Mouse (Mus musculus) spleen, adult 18-20 months (tissue): ENCODE data around the gene Prdm11.

Experiments used
- DNase-seq, 2 experiments: peaks; one replicate each; pipeline ENCODE4 v3.0.0; 2022; ENCODE audit warnings: mixed read lengths in 2 of 2

Gene Prdm11

DNA sequence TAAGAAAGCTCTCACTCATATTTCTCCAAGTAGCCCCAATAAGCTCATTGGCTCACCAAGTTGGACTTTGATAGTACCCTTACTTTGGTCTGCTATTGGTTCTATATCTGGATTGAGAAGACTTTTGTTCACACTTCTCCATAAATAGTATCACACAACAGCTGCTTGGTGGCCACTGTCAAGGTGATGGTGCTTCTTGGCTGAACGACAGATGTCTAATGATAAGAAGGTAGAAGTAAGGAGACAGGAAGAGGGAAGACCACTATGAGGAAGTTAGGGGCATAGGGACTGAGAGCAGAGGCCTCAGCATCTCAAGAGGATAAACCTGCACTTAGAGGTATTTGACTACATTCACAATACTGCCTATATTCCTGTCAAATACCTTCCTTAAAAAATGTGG is 81.6 kb downstream of the Prdm11 start:
- DNase-seq = no peak

DNA sequence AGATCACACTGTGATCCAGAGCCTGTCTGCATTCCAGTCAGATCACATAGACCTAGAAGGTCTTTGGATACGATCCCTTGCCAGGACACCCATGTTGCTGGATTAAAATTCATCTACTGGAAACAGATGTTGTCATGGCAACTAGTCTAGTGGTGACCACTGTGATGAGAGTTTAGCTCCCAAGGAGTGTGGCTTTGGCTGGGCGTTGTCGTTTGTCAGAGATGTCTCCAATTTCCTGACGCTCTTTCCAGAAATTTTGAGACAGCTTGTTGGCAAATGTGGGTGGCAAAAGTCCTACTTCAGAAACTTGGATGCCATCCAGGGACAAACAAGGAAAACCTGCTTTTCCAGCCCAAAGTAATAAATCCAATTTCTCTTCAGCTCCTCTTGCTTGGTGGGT is 87.3 kb downstream of the Prdm11 start:
- no peak for DNase-seq

- no peak for DNase-seq
These were observed 89.0 kb downstream of the Prdm11 start for GRCm38 (mm10) chr2:92956943-92957342.

DNA sequence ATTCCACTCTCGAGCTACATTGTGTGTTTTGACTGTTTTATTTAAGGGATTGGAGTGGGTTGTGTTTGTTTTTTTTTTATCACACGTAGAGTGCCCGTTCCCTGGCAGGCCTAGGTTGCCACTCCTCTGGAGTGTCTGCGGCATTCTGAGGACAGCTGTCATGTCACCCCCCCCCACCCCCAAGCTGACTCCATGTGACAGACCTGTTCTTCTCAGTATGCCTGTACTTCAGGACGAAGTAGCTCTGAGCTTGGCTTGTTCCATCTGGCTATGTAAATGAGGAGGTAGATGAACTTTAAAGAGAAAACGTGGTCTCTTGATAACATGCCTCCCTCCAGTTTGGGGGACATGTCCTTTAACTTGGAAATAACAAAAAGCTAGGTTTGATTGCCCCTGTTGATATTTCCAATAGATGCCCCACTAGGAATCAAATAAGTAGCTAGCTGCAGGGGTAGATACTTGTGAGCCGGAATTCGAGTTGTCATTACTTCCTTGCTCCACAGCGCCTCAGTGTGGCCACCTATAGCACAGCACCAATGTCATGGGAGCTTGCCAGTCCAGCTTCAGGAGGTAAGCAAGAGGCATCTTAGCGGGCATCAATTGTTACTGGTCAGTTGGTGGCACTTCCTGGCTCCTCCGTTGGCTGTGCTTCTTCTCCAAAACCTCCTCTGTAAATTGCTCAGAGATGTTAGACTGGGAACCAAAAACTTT is 91.4 kb downstream of the Prdm11 start:
- peak in 1 of 2 experiments; percentile 59 for DNase-seq

- no peak for DNase-seq
These were observed 92.5 kb downstream of the Prdm11 start for GRCm38 (mm10) chr2:92953450-92953849.

DNA sequence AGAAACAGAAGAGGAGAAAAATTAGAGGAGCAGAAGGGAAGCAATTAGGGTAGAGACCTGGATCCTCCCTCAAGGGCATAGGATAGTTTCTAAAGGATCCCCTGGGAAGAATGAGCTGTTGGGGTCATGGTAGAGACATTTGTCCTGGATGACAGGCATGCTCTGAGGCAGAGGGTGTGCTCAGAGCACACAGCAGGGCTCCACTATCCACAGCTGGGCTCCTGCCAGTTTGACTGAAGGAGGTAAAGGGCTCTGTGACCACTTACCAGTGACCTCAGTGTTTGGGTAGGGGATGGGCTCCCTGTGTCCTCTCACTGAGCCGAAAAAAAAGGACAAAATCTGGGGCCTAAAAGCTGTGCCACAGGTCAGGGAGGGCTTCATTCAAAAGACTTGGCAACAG is 96.4 kb downstream of the Prdm11 start:
- DNase-seq = no peak

GRCm38 (mm10) chr2:92948699-92949300 is 97.2 kb downstream of the Prdm11 start:
- no peak for DNase-seq

DNA sequence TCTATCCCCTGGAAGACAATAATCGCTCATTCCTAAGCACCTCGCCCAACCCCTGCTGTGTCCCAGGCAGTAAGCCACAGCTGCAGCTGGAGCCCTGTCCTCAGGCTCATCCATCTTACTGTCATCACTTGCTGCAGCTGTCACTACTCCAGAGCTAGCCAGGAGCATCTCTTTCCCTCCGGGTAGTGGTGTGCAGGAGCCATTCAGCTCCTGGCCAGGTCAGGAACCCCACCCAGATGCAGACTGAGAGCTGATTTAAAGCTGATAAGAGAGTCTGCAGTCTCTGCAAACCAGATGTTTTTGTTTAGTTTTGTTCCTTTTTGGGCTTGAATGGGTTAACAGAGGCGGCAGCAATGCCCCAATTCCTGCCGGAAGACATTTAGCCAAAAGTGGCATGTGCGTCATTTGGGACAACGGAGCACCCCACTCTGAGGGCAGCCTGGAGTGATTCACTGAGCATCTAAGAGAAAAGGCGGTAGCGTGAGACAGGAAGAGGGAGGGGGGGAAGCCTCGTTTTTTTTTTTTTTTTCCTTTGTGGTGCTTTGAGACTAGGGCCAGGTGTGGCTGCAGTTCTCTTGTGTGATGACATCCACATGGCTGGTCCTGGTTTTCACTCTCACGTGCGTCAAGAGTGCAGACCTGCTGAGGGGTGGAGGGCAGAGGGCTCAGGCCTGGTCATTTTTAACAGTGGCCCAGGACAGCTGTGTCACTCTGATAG is 97.8 kb downstream of the Prdm11 start:
- no peak for DNase-seq

- no peak for DNase-seq
These were observed 100.0 kb downstream of the Prdm11 start for GRCm38 (mm10) chr2:92945824-92946598.

DNA sequence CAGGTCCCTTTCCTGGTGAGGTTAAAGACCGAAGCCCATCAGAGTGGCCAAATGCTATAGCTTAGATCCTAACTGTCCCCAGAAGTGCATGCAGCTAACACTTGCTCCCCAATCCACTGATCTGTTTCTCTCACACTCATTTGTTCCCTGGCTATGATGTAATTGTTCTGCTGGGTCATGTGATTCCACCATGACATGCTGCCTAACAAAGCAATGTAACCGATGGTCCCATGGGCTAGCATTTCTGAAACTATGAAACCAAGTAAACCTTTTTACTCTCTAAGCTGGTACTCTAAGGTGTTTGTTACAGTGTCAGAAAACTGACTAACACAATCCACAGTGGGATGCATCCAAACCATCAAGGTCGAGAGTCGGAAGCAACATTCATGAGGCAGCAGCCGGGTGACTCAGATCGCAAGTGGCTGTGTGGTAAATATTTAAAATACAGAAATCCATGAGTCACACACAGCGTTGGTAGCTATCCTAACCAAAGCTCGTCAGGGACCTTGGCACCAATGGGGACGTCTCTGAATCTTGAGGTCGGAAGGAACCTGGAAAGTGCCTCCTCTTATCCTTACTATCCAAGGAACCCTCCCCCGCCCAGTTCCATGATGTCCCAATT is 100.7 kb downstream of the Prdm11 start:
- no peak for DNase-seq

DNA sequence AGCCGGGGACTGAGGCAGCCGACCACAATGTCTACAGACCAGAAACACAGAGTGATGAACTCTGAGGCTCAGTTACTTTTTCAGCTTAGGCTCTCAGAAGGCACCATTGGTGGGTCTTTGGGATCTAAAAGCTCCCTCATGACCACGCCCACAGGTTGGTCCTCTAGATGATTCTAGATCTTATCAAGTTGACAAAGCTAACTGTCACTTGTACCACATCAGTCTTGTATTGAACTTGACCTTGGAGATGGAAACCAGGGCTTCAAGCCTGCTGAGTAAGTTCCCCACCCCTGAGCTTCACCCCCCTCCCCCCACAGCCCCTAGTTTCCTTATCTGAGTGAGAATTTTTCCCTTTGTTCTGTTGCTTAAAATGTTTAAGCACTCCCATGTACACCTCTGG is 101.6 kb downstream of the Prdm11 start:
- no peak for DNase-seq

- DNase-seq = no peak
These were observed 102.6 kb downstream of the Prdm11 start for GRCm38 (mm10) chr2:92943406-92943805.

DNA sequence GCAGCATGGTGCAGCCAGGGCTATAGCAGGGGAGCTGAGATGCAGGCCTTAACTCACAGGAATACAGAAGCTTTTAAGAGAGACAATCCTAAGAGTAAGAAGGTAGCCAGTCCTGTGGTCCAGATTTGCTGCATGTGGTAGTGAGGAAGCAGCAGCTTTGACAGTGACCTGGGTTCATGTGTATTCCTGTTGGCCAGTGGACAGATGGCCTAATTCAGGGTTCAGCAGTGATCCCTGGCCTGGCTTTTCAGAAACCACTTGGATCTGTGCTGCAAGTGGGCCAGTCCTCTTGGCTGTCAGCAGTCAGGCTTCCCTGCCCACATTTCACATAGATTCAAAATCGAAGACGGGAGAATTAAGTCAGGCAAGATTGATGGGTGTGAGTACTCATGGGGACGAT is 104.5 kb downstream of the Prdm11 start:
- DNase-seq = no peak

DNA sequence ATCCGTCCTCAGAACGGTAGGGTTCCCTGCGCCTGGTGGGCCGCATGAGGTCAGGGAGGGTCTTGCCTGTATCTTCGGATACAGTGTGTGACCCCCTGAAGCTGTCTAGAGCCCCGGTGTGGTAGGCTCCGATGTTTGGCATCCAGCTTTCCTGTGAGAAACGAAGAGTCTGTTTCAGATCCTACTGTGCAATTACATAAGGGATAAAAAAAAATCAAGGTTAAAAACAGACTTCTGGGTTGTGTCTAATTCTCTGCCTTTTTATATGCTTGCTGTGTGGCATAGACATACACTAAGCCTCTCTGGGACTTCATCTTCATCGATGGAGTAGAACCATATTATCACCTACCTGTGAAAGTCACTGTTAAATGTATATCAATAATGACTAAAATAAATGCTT is 105.0 kb downstream of the Prdm11 start:
- DNase-seq = no peak

DNA sequence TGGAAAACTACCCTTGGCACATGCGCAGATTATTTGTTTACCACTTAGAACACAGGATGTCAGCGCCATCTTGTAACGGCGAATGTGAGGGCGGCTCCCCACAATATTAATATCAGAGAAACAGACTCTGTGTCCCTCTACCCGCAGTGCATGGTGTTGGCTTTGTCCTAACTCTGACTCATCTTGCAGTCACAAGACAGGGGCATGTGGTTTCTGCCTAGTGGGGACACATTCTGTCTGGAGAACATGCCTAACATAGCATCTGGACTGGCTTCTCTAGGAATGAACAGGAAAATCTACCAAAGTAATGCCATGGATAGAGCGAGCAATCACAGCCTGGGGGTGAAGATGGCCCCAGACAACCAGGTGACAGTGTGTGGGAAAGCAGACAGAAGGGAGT is 107.1 kb downstream of the Prdm11 start:
- no peak for DNase-seq

DNA sequence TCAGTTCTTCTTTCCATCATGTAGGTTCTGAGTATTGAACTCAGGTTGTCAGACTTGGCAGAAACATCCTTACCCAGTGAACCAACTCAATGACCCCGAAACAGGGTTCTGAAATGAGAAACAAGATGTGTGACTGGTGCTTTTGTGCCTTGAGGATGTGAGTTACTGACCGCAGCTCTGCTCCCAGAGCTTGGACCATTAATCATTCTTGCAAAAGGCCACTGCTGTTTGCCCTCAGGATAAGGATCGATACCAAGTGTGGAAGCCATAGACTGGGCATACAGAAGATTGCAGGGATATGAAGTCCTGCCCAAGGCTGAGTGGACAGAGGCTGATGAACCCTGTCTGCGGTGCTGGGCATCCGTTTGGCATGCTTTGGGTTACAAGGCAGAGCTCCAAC is 107.9 kb downstream of the Prdm11 start:
- no peak for DNase-seq

DNA sequence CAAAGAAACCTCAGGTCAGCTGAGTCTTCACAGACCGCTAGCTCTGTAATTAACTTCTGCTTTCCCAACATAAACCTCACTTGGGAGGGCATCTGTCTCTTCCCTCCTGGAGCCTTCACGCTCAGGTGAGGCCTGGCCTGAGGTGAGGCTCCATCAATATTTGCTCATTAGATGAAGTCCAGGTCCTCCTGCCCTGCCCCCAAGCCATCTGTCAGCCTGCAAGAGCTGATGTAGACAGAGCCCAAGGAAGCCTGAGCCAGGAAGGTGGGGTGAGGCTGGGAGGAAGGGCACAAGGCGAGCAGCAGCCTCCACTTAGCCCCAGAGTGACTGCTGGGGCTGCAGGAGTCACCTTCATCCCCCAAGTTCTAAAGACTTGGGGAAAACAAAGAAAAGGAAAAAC is 110.5 kb downstream of the Prdm11 start:
- no peak for DNase-seq

DNA sequence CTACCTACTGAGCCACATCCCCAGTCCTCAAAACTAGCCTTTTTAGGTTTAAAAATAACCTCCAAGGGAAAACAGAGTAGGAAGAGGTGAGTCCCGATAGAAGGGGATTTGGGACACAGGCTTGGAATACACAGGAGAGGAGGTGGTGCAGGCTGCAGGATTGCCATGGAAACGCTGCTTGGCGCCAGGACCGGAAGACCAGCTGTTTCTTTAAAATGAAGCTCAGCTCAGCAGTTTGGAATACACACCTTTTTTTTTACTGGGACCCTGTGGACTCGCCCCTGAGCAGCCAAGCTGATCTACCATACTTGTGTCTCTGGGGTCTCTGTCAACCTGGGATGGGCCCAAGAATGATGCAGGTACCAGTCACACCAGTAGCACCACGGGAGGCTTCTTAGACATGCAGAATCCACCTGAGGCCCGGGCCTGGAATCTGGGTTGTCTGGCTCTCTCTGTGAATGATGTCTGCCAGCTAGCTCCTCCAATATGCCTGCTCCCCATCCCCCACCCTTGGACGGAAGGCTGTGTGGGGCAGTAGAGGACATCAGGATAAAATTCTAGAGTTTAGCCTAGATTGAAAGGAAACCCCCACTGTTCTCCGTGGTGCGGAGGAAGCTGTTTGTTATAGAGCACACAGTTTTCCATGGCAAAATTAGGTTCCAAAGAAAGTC is 111.5 kb downstream of the Prdm11 start:
- no peak for DNase-seq

- DNase-seq = no peak
These were observed 112.6 kb downstream of the Prdm11 start for GRCm38 (mm10) chr2:92933379-92933778.

- no peak for DNase-seq
These were observed 114.9 kb downstream of the Prdm11 start for GRCm38 (mm10) chr2:92931061-92931460.

- DNase-seq = no peak
These were observed 116.3 kb downstream of the Prdm11 start for GRCm38 (mm10) chr2:92929696-92930095.

- no peak for DNase-seq
These were observed 121.2 kb downstream of the Prdm11 start for GRCm38 (mm10) chr2:92924677-92925259.
